Mouse (Mus musculus) heart, adult 18-20 months (tissue): ENCODE data around the gene Sult2b1. TPM values are rescaled to one million over a fixed set of nuclear protein-coding genes. Genes with fewer than 3 reads are reported as not detected.

Experiments used
- DNase-seq, 2 experiments: peaks; one replicate each; pipeline ENCODE4 v3.0.0; 2021 to 2022; ENCODE audit warnings: mixed read lengths in 1 of 2
- long read RNA-seq, 2 experiments: library from polyadenylated mRNA; stranded (forward); transcript quantifications; one replicate each; pipeline ENCODE4 v2.0.0; 2021
- total RNA-seq, 2 experiments: library from RNA; stranded (reverse); gene quantifications; 2 replicates each; pipeline ENCODE4 v1.2.3; 2021

Sult2b1 gene
- not detected for total RNA-seq
- long read RNA-seq, experiment 1 = 0 reads
- long read RNA-seq, experiment 2 = 0 reads

DNA sequence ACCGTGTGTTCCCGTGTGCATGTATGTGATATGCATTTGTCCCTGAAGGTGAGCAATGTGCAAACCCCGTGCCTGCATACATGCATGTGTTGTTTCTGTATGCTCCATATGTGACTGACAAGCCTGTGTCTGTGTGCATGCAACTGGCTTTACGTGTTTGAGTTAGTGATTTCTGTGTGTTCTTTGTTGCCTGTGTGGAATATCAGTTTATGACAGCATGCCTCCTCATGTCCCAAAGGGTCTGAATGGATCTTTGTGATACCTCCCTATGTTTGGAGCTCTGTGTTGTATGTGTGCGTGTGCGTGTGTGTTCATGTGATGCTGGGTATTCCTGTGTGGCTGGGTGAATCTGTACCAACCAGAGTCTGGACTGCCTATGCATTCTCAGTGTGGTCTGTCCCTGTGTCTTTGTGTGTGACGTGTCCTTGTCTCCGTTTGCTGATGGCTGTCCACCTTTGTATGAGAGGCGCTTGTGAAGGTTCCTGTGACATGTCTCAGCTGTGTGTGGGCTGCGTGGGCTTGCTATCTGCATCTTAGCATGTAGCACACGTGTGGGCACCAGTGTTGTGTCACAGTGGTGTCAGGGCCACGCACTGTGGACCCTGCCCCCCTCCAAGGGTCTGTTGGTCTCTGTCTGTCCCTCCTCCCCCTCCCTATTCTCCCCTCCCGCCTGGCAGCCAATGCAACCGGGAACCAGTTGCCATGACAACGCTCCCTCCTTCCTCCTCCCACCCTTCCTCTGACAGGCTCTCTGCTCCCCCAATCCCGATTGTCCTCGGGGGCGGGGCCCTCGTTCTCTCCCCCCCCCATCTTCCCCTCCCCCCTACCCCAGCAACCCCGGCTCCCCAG is at the start of gene Sult2b1:
Gene Sult2b1 (minus strand): TSS at position 146 of the 849 bp plus-strand sequence.
- no peak for DNase-seq

DNA sequence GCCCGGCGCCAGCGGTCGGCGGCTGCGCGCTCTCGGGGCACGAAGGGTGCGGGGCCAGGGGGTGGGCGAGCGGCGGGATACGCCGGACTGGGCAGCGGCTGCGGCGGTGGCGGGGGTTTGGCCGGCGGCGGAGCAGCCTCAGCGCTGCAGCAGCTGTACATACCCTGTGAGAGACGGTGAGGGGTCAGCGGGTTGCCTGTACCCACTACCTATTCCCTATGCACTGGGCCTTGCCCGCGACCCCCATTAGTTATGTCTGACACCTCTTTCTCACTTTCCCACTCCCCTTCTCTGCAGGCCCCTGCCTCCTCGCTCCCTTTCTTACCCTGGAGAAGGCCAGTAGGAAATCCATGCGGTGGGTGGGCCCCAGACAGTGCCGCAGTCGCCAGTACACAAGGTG is 49.5 kb upstream of the Sult2b1 start:
- DNase-seq = no peak

DNA sequence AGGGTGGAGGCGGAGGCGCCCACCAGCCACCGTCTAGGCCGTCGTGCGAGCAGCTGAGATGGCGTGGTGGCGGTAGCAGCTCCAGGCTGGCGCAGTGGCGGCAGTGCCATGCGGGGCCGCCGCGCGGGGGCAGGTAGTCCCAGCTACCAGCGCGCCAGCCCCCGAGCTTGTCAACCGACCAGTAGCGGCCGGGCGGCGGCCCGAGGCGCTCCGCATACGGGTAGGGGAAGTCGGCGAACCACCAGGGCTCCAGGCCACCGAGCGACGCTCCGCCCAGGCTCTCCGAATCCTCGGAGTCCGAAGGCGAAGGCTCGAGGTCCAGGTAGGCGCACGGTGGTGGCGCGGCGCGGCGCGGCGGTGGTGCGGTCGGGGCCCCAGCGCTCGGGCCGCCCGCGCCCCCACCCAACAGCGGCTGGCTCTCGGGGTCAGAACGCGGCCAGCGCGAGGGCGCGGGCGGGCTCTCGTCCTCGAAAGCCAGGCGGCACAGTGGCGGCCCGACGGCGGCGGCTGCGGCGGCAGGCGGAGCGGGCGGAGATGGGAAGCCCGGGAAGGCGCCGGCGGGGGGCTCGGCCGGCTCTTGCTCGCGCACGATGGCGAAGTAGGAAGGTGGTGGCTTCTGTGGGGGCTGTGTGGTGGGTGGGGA is 48.8 kb upstream of the Sult2b1 start:
- no peak for DNase-seq

DNA sequence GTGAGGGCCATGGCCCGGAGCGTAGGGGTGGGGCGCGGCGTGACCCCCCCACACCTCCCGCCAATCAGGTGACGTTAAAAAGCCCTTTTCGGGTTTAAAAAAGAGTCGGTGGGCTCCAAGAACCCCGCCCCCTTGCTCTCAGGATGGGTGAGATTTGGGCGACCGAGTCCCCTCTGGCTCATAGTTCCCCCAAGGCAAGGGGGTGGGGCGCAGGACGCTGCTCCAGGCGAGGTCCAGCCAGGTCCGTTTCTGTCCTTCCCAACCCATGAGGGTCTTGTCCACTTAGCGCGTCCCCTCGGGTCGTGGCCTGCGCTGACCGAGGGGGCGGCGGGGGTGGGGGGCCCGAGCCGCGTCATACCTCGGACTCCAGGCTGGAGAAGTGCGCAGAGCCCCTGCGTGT is 48.0 kb upstream of the Sult2b1 start:
- no peak for DNase-seq

DNA sequence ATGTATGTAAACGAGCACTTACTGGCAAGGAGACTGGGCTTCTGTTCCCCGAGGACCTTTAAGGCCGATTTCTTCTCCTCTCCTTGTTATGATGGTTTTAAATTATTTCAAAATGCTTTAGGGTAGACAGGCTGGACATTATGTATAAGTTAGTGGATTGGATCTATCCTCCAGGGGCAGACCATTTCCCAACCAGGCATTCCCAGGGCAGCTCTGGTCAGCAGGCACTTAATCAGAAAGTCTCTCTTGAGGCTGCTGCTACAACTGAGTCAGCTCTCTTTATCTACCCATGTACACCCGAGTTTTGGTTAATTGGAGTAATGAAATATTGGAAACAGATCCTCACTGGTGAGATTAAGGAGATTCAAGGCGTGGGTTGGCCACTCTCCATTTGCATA is 46.7 kb upstream of the Sult2b1 start:
- no peak for DNase-seq

DNA sequence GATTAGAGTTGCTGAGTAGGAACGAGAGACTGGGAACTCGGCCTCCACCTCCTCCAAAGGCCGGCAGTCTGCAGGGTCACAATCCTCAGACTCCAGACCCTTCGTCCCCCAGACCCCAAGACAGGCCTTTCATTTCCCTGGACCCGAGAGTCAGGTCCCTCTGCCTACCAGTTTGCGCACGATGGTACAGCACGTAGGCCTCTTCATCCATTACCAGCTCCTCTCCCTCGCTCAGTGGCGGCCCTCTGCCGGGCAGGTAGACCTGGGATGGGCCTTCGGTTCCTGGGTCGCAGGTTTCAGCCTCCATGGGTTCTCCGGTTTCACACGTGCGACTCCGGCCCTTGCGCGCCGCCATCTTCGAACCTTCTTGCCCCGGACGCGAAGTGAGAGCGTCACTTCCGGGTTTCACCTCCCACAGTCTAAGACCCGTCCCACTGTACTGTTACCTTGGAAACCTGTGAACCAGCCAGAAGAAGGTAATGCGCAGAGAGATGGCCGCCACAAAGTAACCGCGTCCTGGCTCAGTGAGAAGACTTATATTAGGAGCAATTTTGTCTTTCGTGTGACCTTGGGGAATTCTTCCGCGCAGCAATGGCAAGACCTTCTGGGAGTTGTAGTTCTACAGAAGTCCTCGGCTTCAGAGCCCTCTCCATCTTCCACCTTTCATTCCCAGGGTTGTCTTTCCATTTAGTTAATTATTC is 46.1 kb upstream of the Sult2b1 start, which contains the start of gene Grwd1:
Gene Grwd1 (minus strand): TSS at position 518 of the 701 bp plus-strand sequence.
- peak; percentile 88 to 94 for DNase-seq

DNA sequence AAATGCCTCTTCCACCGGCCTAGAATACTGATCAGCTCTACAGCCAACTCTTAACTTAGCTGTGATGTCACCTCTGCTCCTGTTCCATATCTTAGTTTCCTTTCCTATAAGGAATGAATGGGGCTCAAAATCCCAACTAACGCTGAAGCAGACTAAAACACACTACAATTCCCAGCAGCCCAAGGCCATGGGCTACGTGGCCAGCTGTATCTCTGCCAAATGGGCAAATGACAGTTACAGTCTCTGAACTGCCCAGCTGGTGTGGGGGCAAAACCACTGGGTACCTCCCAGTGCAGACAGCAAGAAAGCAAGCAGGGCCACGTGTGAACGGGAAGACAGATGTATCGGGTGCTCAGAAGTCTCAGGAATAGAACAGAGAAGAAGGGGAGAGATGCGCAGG is 42.2 kb upstream of the Sult2b1 start:
- no peak for DNase-seq

DNA sequence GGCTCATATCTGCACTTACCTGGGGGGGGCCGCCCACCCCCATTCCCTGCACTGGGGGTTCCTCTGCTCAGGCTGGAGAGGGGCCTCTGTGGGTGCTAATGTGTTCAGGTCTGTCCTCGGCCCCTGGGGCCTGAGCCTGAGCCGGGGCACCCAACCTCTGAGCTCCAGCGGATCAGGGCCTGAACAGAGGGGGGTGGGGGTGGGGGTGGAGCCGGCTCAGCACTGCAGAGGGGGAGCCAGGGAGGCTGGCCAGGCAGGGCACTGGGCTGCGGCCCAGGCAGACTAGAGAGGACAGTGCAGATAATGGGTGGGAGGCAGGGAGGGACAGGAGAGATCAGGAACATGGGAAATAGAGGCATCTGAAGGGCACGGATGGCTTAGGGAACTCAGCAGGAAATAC is 40.1 kb upstream of the Sult2b1 start, which contains the start of gene Kcnj14:
Gene Kcnj14 (minus strand): TSS at position 185 of the 400 bp plus-strand sequence.
- DNase-seq = peak in 1 of 2 experiments; percentile 37

DNA sequence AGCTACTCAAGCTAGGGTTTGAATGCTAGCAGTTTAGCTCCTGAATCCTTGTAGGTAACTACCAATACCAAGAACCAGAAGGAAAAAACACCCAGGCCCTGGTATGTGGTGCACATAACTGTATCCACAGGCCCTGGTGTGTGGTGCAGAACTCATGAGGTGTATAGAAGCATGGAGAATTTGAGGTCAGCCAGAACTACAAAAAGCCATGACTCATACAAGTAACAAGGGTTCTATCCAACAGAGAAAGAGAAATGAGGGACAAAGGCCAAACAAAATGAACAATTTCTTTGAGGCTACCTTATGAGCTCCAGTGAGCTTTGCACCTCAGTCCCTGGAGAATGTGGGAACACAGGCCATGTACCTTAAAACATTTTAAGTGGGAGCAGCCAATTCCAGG is 36.4 kb upstream of the Sult2b1 start:
- DNase-seq = no peak

DNA sequence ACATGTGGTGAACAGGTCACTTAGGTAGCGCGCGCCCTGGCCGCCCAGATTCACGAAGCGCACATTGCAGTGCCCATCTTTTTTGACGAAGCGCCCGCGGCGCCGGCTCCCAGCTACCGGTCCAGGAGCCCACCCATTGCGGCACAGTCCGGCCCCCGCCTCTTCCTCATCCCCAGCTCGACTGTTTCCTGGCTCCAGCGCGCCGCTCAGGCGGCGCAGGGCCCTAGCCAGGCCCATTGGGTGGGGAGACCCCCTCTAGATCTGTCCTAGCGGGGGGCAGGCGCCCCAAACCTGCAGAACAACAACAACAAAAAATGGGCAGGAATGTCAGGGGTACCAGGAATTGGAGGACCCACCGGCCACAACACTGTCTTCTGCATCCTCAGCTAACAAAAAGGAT is 35.4 kb upstream of the Sult2b1 start:
- no peak for DNase-seq

DNA sequence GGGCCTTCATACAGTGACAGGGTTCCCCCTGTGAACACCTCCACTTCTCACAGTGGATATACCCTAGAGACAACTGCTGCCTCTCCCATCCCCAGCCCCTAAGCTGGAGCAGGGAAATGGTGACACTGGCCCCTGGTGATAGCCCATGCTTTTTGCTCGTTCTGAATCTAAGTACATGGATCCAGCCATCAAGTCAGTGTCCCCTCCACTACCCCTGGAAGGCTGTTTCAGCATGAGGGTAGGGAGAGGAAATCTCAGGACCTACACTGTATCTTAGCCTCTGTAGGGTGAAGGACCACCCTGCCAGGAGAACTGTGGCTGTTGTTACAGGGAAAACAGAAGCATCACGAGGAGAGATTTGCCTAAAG is 31.5 kb upstream of the Sult2b1 start:
- no peak for DNase-seq

DNA sequence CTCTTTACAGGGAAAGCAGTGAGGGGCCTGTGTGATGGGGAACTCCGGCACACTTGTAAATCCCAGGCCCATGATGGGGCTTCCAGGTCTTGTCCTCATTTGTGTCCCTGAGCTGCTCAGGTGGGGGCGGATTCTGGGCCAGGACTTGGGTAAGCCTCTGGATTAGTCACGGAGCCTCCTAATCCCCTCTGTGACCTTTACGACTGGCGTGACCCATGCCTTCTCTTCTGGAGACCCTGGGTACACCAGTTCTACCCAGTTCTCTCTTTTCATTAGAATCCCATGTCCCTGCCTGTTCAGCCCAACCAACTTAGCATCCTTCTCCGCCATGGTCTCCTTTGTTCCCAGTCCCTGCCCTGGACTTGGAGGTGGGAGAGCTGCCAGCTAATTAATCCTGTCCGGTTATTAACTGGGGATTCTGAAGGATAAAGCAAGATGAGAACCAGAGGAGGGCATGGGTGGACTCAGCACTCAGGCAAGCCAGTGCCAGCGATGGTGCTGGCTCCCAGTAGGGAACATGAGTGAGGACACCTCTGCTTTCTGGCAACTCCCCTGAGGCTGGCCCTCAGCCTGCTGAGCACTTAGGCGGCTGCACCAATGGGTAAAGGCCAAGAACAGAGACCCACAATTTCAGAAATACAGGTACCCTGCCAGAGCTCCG is 31.0 kb upstream of the Sult2b1 start:
- DNase-seq = no peak

DNA sequence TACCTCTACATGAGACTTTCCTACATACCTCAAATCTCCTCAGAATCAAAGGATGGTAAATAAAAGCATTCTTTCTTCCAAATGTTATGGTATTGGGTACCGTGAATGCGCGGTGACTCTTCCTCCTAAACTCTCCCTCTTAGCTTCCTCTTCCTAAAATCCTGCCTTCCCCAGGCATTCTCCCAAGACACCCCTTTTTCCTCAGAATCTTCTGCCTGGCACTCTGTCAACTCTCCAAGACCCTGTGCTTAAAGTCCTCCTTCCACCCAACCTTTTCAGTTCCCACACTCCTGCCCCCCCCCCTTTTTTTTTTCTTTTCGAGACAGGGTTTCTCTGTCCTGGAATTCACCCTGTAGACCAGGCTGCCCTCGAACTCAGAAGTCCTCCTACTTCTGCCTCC is 30.4 kb upstream of the Sult2b1 start:
- DNase-seq = no peak

DNA sequence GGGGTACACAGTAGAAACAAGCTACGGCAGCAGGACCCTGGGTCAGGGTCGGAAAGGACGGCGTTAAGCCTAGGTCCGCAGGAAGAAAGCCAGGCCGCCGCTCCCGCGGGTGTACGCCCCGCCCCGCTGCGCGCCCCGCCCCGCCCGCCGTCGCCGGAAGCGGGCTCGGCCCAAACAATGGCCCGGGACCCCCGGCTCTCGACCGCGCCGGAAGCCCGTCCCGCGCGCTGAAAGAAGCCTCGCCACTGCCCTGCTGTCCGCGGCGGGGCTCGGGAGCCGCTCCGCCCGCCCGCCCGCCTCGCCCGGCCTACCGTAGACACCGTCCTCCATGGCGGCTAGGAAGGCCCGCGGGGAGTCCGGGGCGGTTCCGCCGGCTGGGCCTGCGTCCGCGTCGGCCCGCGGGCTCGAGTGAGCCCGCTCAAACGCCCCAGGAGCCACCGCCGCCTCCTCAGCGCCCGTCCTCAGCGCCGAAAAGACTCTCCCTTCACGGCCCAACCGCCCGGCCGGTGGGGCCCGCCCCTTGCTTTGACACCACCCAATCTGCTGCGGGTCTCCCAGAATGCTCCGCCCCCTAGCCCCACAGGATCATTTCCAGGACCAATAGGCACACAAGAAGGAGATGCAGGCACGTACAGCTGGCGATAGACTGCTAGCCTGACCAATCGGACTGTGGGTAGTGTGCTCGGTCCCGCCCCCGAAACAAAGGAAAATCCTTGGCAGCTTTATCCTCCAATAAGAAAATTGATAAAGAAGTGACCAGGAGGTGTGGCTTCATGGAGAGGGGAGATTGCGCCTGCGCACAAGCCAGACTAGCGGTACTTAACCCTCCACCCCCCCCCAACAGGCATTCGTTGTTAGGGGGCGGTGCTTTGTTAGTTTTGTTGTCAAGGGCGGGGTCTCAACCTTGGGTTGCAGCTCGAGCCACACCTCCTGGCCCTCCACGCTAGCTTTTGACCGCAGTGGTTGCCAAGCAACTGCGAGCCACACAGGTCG is 29.6 kb upstream of the Sult2b1 start, which contains the start of gene Cyth2:
Gene Cyth2 (minus strand): TSS at position 795 of the 993 bp plus-strand sequence.
- DNase-seq = peak; percentile 99 to 100

DNA sequence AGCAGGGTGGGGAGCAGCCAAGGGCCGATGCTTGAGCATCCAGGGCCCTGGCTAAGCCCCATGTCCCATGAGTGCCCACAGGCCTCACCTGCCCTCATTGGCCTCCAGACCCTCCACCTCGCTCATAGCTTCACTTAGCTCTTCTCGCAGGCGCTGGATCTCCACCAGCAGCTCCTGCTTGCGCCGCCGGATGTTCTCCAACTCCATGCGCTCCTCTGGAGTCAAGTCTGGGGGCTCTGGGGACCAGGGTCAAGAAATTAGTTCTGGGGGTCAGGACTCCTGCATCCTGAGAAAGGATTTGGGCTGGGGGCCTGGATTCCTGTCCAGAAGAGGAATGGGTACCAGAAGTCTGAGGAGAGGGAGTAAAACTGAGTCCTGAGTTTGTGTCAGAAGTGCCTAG is 28.5 kb upstream of the Sult2b1 start:
- no peak for DNase-seq

DNA sequence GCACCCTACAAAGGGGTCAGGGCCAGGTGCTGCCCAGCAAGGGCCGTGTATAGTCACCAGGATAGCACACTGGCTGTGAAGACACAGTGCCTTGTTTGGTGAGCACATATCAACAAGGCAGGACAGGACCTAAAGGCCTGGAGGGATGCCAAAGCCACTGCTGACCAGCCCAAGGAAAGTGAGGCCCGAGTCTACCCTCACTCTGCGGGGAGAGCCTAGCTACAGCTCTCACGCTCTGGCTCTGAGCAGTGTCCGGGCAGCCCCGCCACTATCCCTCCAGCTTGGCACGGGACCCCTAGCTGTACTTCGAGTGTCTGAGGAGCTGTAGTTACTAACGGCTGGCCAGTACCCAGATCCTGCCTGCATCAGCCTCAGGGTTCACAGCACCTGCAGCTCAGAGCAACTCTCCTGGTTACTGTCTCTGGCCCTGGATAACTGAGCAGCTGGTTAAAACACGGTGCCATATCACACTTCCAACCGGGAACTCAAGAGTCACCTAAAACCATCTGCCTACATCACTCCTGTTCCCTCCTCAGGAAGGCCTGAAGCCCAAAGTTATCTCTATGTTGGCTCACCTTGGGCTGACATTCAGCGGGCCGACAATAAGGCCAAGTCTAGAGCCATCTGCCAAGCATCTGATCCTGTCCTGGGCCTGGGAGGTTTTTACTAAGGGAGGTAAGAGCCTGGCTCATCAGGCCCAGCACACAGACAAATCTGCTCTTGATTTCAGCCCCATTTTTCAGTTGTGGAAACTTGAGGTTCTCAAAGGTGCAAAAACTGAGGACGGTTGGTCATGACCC is 25.0 kb upstream of the Sult2b1 start:
- peak in 1 of 2 experiments; percentile 42 for DNase-seq

DNA sequence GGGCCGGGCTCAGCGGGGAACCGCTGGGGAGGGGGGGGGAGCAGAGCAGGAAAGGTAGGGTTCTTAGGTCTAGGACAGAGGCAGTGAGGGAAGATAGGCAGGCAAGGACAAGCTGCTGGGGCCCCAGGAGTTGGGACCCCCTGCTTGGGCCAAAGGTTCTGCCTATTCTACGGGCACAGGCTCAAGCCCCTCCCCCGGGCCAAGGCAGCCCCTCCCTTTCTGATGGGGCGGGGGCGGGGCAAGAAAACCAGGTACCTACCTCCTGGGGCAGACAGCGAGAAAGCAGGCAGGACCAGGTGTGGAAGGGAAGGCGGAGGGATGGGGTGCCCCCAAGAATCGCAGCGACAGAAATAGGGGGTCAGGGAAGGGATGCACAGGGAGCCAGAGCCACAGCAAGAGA is 24.0 kb upstream of the Sult2b1 start:
- no peak for DNase-seq

DNA sequence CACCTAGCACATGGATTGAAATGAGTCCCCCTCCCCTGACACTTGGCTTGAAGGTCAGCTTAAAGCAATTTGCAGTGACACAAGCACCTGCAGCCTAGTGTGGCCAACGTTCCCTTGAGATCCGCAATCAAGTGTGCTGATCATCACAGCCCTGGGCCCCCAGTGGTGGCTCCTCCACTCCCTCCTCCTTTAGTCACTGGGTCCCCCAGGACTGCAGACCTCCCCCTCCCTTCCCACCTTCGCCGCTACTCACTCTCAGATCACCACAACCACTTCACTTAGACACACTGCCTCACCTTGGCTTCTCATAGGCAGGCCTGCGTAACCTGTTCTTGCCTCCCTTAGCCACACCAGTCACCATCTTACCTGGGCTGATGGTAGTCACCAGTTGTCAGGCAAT is 21.5 kb upstream of the Sult2b1 start:
- DNase-seq = no peak

DNA sequence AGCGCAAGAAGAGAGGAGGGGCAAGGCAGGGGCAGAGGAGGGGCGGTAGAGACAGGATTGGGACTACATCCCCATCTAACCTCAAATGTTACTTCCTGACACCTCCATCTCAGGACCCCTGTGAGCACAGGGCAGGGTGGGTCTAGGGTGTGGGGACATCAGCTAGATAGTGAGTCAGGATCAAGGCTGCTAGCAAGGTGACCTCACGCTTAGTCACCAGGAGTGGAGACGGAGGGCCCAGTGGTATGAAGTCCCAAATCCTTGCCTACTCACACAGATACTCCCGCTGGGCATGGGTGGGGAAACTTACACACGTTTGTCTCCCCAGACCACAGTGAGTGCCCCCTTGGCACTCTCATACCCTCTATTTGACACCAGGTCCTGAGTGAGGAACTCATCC is 18.1 kb upstream of the Sult2b1 start:
- DNase-seq = no peak

DNA sequence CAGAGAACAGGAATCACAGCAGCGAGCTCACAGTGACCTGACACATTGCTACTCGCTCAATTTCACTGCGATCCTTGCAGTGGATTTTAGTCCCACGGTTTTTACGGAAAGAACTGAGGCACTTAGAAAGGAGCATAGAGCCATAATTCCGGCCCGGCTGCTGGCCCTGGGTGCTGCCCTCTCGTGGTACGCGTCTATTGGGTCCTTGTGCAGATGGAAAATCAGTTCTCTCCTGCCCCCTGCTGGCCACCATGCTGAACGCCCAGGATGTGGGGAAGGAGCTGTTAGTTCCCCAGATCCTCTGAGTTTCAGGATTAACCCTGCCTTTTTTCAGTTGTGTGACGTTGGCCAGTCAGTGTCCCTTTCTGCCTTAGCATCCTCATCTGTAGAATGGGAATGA is 16.9 kb upstream of the Sult2b1 start:
- peak; percentile 90 to 94 for DNase-seq
